Mouse (Mus musculus) heart, postnatal 0 days (tissue): ENCODE measurements around the gene Dph5.

Experiments used
- CTCF ChIP-seq: IDR thresholded peaks from 2 replicates; pipeline ENCODE4 v1.5.1; 2016; ENCODE audit warnings: antibody characterized with exemption, control low read depth, low read depth
- EP300 ChIP-seq: IDR thresholded peaks from 2 replicates; pipeline ENCODE4 v1.6.1; 2016; ENCODE audit warnings: antibody characterized with exemption, low read depth

- TF ChIP-seq CTCF (no peak), EP300 (no peak)
Measured at GRCm38 (mm10) chr3:115968745-115969530, 81.3 kb downstream of the Dph5 start.
